Mouse (Mus musculus): ENCODE data around the gene Mccc2. TPM values are rescaled to one million over a fixed set of nuclear protein-coding genes. Genes with fewer than 3 reads are reported as not detected.
"Not testable (repeated sequence)": the region's sequence is repeated elsewhere in the genome, so short reads cannot be mapped to it uniquely, and the experiment has no call there.

The Mccc2 gene
- 10 to 100 TPM; 60.4 to 82.2 TPM for total RNA-seq (2021)
- long read RNA-seq, experiment 1, transcript Mccc2-201 (17 exons, 2,123 nt), result major isoform, 129 of 154 reads
- long read RNA-seq, experiment 1, partial matches to known transcripts, result 12 of 154 reads
- long read RNA-seq, experiment 1, other reads (novel, unspliced or antisense), result 13 of 154 reads
- long read RNA-seq, experiment 2, transcript Mccc2-201 (17 exons, 2,123 nt), result major isoform, 37 of 48 reads
- long read RNA-seq, experiment 2, partial matches to known transcripts, result 2 of 48 reads
- long read RNA-seq, experiment 2, other reads (novel, unspliced or antisense), result 9 of 48 reads

- DNase-seq, result peak; percentile 88 to 89
These were observed at the start of gene Mccc2 for GRCm38 (mm10) chr13:100014906-100015895. Gene Mccc2 (minus strand): TSS chr13:100015639.

DNA sequence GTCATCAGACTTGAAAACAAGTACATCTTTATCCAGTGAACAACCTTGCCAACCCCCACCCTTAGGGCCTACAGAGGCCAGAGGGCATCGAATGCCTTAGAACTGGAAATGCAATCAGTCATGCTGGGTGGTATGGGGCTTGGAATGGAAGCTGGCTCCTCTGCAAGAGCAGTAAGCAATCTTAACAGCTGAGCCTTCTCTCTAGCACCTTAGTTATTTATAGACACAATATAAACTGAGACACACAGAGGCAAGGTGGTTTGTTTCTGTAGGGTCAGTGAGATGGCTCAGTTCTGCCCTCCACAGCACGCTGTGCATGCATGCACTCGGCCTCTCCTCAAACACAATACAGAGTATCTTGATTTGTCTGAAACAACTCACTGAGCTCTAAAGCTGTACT lies 48.5 kb upstream of the Mccc2 start:
- no peak for DNase-seq

GRCm38 (mm10) chr13:100057738-100058137 lies 42.3 kb upstream of the Mccc2 start:
- not testable (repeated sequence) for DNase-seq

- no peak for DNase-seq
These were observed 10.6 kb upstream of the Mccc2 start for GRCm38 (mm10) chr13:100026013-100026412.

DNA sequence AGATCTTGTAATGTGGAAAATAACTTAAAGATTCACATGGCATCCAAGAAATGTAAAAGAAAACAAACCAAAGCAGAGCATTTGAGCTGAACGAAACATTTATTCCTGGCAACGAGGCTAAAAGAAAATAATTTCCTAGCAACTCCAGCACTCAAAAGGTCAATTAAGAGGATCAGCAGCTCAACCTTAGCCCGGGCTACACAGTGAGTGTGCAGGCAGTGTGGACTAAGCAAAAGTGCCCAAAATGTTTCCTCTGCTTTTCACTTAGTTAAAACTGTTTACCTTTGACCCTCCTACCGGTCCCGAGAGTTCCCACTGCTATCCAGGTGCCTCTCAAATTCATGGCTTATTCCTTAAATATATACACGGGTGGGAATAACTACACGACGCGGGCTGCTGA lies 1.5 kb upstream of the Mccc2 start:
- no peak for DNase-seq

- no peak for DNase-seq
These were observed 498 bp upstream of the Mccc2 start for GRCm38 (mm10) chr13:100015937-100016336.

- DNase-seq, result peak in 1 of 2 experiments; percentile 14
These were observed 9.4 kb downstream of the Mccc2 start for GRCm38 (mm10) chr13:100005911-100006496.

- DNase-seq, result peak; percentile 85 to 89
These were observed 13.6 kb downstream of the Mccc2 start for GRCm38 (mm10) chr13:100001790-100002196.

DNA sequence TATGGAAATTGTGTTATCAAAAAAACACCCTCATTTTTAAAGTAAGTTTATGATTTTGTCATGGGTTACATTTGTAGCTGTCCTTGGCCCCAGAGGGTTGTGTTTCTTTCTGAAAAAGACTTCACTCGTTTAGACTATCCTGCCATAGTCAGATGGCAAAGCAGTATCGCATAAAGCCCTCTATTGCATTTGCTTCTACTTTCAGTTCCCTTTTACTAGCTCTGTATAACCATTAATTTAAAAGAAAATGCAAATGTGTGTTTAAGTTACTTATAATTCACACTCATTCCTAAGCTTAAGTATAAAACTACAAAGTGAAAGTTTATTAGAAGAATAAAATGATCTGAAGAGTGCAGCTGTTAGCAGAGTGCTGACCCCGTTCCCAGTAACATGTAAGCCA lies 16.4 kb downstream of the Mccc2 start:
- DNase-seq, result no peak

DNA sequence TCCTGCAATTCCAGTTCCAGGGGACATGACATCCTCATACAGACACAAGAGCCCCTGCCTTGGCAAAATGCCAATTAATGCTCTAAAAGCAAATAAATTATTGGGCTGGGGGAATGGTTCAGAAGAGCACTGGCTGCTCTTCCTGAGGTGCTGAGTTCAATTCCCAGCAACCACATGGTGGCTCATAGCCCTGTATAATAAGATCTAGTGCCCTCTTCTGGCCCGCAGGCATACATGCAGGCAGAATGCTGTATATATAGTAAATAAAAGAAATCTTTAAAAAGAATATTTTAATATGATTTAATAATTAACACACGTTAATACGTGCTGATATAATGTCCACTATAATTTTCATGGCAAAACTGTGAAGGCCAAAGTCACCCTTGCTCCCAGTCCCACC lies 17.3 kb downstream of the Mccc2 start:
- DNase-seq, result no peak

- no peak for DNase-seq
These were observed 25.8 kb downstream of the Mccc2 start for GRCm38 (mm10) chr13:99989592-99989991.

DNA sequence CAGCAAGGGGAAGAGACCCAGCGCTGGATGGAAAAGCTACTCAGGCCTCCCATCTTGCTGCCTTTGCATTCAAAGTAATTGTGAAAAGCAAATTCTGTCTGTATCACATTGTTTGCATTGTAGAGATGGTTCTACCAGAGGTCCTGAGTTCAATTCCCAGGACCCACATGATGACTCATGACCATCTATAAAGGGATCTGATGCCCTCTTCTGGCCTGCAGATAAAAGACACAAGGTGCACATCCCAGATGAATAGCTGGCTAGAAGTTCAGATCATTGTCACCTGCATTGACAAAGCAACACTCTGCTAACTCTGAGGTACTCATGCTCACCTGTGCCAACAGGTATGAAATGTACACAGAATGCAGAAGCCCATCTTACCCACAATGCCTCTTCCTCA lies 32.1 kb downstream of the Mccc2 start:
- no peak for DNase-seq

GRCm38 (mm10) chr13:99979406-99979805 lies 36.0 kb downstream of the Mccc2 start:
- no peak for DNase-seq

GRCm38 (mm10) chr13:99970089-99970488 lies 45.4 kb downstream of the Mccc2 start:
- no peak for DNase-seq

GRCm38 (mm10) chr13:99967013-99967678 lies 48.3 kb downstream of the Mccc2 start:
- DNase-seq, result no peak

- DNase-seq, result no peak
These were observed 51.6 kb downstream of the Mccc2 start for GRCm38 (mm10) chr13:99963814-99964213.

GRCm38 (mm10) chr13:99961661-99962060 lies 53.8 kb downstream of the Mccc2 start:
- DNase-seq, result no peak

- no peak for DNase-seq
These were observed 59.9 kb downstream of the Mccc2 start for GRCm38 (mm10) chr13:99955591-99955944.

DNA sequence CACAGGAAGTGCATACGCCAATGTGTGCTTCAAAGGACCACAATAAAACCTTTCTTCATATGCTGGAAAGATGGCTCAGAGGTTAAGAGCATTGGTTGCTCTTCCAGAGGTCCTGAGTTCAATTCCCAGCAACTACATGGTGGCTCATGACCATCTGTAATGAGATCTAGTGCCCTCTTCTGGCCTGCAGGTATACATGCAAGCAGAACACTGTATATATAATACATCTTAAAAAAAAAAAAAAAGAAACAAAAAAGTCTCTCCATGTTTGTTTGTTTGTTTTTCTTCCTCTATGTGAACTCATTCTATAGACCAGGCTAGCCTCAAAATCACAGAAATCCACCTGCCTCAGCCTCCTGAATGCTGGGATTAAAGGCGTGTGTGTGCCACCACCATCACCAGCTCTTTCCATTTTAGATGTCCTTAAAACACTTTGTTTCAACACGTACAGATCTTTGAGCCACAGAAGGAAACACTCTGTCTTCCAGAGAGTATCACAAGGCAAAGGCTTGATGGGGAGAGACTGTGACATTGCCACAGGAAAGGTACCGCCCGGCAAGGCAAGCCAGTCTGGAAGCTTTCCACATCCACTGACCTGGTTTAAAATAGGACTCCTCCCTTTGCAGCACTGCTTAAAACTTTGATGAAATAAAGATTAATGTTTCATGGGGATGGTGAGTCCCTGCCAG lies 60.4 kb downstream of the Mccc2 start:
- DNase-seq, result no peak

DNA sequence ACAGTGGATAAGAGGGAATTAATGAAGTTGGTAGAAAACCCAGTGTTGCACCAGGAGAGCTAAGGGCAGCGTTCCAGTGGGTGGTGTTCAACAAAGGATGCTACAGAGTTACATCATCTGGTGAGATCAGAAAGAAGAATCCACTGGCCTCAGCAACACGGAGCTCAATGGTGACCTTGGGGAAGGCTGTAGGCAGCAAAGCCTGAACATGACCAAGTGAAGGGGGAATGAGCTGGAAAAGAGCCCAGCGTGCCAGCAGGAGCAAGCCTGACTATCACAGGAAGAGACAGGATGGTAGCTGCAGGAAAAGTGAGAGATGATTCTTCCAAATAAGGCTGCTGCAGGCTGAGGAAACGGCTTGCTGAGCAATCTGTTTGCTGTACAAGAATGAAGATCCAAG lies 68.0 kb downstream of the Mccc2 start:
- DNase-seq, result peak; percentile 17 to 59

DNA sequence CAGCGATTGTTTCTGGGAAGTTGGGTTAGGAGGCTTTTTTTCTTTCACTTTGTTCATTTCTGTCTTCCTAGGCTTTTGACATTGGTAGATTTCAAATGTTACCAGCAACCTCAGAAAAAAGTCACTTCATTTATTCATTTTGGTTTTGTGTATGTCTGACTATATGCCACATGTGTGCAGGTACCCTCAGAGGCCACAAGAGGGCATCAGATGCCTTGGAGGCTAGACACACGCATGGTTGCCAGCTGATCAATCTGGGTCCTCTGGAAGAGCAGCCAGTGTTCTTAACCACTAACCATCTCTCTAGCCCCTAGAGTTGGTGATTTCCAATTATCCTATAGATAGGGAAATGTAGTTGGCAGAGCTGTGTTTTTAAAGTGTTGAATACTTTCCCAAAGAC lies 71.9 kb downstream of the Mccc2 start:
- no peak for DNase-seq

- DNase-seq, result peak in 1 of 2 experiments; percentile 7
These were observed 74.8 kb downstream of the Mccc2 start for GRCm38 (mm10) chr13:99940601-99941000.

All from adrenal gland, postnatal 36 days (tissue).